Mouse (Mus musculus): Measurements from ENCODE around the gene Sdf4.

Sdf4 gene

DNA sequence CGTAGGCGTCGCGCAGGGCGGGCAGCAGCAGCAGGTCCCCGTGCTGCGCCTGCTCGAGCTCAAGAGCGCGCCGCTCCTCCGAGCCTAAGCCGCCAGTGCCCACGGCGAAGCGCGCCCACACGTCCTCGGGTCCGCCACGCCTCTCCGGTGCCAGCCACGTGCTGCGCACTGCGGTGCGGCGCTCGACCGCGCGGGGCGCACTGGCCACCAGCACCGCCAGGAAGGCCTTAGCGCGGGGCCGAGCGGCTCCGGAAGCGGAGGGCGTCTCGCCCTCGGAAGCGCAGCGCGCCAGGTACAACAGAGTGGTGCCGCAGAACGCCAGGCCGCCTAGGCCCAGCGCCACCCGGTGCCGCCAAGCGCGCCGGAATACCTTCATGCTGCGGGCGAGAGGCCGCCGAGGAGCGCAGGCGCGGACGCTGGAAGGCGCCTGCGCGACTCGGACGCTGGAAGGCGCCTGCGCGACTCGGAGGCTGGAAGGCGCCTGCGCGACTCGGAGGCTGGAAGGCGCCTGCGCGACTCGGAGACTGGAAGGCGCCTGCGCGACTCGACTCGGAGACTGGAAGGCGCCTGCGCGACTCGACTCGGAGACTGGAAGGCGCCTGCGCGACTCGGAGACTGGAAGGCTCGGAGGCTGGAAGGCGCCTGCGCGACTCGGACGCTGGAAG, at the start of gene Sdf4, which contains the start of gene B3galt6:
Gene Sdf4 (plus strand): TSS at position 632 of the 665 bp plus-strand sequence.
Gene B3galt6 (minus strand): TSS at position 409 of the 665 bp plus-strand sequence.
- DNase-seq = peak; percentile 88

DNA sequence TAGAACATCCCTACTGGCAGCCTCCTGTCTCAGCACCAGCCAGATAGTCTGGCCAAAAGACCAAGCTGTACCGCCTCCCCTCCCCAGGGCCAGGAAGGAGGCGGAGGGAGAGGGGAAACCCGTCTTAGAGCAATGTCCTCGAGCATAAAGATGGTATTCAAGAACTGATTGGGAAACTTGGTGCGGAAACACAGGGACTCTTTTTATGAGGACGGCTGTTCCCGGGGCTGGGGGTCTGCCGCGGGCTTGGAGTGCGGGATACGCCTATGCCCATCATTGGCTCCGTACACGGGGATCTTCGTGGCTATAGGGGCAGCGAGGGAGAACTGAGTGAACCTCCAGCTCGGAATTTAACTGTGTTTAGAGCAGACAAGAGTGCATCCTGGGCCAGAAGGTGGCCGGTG, 49.6 kb upstream of the Sdf4 start:
- DNase-seq = peak; percentile 22

DNA sequence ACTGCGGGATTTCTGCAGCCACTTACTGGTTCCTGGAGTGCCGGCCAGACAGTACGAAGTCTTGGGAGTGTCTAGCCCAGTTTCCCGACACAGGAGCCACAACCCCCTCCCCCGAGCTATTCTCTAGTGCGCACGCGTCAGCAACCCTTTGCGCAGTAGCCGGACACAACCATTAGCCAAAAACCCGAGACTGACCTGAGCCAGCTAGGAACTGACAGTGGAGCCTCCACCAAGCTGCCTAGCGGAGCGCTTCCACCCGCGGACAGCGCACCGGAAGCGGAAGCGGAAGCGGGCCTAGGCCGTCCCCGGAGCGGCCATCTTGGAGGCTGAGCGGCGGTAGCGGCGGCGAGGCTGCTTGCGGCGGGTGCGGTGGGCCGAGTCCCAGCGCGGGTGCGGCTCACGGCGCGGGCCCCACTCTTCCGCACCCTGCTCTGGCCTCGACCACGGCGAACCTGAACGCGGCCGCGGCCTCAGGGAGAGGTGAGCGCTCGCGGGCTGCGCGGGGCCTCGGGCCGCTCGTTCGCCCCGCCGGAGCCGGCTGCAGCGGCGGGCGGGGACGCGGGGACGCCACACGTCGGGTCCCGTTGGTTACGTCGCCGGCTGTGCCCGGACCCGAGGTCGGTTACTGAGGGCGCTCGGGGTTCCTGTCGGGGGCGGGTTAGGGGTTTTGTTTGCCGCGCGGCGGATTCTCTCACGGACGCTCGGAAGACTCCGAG, 49.0 kb upstream of the Sdf4 start, which contains the start of gene Ube2j2:
Gene Ube2j2 (plus strand): TSS at position 298 of the 716 bp plus-strand sequence.
- DNase-seq = peak; percentile 93

DNA sequence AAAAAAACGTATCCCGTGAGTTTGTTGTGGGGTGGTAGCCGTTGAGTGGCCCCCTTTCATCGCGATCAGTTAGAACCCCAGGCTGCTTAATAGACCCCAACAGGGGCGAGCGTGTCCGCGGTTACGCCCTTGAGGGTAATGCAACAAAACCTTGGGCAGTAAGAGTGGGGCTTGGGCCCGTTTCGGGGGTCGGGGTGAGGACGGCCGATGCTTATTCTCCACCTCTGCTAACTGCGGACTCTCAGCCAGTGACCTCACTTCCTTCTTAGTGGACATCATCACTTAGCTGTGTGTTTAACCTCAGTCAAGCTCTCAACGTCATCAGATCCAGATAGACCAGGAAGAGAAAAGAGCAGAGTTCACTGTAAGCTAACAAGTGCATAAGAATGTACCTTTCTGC, 48.4 kb upstream of the Sdf4 start:
- no peak for DNase-seq

DNA sequence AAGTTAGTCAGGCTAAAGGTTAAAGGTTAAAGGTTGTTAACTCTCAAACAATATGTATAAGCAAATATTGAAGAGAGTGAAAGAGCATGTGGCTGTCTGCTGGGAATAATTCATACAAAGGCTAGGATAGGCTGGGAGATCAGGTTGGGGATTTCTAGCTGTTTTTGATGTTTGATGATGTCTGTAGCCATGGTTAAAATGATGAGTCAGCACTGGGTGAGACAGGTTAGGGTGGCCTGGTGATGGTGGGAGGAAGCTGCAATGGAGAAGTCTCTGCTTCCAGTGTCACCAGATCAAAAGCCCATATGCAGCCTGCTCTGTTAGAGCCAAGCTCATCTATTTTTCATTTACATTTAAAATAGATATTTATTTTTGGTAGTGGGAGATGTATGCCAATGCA, 45.6 kb upstream of the Sdf4 start:
- DNase-seq = no peak

- DNase-seq = no peak
These were observed 37.2 kb upstream of the Sdf4 start for GRCm38 (mm10) chr4:155955491-155955890.

DNA sequence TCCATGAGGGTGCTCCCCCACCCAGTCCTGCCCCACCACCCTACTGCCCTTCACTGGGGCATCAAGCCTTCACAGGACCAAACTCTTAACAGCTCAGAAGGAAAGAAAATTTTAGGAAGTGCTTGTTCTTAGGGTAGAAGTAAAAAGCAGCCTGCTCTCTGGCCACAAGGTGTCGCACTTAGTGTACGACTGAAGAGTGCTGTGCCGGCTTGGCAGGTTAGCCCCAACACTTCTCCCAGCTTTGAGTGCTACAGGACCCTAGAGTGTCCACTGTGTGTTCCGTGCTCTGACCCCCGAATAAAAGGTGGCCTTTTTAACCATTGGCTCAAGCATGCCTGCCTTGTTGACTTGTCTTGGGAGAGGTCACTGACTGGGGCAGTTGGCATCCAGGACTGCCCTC, 33.4 kb upstream of the Sdf4 start:
- DNase-seq = peak; percentile 81

- DNase-seq = peak; percentile 34
These were observed 30.3 kb upstream of the Sdf4 start, which contains the start of gene C1qtnf12 for GRCm38 (mm10) chr4:155962167-155962971. TSS of gene C1qtnf12 (plus strand) at chr4:155962318.

DNA sequence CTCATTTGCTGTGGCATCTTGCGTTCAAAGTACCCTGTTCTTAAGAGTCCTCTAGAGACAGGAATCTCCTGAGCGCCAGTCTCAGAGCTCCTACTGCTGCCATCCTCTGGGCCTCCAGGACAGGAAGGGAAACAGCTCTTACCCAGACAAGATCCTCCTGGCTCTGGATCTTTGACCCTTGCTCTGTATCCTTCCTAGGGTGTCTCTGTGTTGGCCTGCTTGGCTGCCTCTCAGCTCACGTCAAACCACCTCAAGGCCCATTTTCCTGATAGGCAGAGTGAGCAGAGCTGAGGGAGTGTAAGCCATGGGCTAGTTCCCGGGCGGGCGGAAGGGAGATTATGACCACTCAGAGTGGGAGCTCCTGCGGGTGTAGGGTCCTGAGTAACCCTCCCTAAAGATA, 29.6 kb upstream of the Sdf4 start:
- DNase-seq = no peak

DNA sequence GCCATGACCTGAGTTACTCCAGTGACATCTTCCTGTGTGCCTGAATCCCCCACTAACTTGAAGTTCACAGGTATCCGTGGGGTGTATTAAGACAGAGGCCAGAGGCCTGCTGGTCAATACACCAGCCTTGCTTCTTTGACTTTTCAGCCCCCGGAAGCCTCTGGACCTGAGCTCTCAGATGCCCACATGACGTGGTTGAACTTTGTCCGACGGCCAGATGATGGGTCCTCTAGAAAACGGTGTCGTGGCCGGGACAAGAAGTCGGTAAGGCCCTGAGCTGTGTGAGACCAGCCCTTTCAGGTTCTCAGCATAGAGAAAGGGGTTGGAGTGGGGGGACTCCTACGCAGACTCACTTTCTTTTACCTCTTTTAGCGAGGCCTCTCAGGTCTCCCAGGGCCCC, 28.3 kb upstream of the Sdf4 start:
- DNase-seq = no peak

DNA sequence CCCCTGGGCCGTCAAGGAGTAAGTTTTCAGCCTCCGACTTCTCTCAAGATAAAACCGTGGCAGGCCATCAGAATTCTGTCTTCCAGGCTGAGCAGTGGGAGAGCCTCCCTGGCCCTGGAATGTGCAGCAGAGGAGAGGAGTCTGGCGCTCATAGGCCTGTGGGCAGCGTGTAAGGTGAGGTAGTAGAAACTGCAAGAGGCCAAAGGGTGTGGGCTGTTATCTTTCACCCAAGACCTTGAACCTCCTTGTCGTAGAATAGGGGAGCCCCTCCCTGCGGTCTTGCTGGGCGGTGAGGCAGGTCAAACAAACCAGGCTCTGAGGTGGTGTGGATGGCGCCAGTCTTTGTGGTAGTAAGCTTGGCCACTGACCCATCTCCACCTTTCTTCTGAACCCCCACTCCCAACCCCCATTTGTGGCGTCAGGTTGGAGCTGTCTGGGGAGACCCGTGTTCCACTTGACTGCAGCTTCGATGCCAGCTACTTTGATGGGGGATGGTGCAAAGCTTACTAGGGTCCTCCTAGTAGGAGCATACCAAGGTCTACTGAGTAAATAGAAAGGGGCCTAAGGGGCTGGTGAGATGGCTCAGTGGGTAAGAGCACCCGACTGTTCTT, 23.5 kb upstream of the Sdf4 start:
- no peak for DNase-seq

- no peak for DNase-seq
These were observed 22.4 kb upstream of the Sdf4 start for GRCm38 (mm10) chr4:155970286-155970685.

GRCm38 (mm10) chr4:155972651-155973050, 20.0 kb upstream of the Sdf4 start:
- no peak for DNase-seq

DNA sequence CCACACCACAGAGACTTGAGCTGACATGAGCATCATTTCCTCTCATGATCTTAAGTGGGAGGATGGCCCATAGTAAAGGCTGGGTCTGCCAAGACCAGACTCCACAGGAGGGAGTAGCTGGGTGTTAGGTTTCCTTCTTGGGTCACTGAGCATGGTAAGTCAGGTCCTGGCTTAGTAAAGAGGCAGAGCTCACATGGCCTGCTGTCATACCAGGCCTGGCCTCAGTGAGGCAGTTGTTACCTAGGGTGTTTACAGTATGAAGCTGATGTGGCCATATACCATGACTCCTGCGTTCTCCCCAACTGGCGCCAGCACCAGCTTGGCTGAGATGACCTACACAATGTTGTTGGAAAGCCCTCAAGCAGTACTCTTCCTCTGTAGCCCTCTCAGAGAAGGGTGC, 19.4 kb upstream of the Sdf4 start:
- DNase-seq = no peak

DNA sequence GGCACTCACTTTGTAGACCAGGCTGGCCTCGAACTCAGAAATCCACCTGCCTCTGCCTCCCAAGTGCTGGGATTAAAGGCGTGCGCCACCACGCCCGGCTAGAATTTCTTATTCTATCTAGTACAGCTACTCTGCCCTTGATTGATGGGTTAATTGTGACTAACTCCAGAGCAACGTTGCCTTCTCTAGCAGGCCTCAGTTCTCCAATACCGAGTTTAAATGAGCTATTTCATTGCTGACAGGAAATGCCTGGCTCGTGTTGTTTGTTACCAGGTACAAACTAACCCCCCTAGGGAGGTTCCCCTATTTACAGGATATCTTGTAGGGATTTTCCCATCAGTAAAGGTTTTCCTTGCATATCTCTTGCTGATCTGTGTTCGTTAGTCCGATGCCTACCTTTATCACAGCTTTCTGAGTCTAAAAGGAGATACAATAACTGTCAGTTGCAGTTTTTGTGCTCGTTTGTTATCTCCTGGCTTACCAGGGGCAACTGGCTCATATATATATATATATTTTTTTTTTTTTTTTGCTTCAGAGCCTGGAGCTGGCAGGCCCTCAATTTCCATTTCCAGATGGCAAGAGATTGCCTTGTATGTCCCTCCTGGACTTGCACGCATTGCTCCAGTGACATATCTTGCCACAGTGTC, 11.1 kb upstream of the Sdf4 start:
- DNase-seq = no peak

- DNase-seq = no peak
These were observed 8.9 kb upstream of the Sdf4 start for GRCm38 (mm10) chr4:155983788-155984187.

DNA sequence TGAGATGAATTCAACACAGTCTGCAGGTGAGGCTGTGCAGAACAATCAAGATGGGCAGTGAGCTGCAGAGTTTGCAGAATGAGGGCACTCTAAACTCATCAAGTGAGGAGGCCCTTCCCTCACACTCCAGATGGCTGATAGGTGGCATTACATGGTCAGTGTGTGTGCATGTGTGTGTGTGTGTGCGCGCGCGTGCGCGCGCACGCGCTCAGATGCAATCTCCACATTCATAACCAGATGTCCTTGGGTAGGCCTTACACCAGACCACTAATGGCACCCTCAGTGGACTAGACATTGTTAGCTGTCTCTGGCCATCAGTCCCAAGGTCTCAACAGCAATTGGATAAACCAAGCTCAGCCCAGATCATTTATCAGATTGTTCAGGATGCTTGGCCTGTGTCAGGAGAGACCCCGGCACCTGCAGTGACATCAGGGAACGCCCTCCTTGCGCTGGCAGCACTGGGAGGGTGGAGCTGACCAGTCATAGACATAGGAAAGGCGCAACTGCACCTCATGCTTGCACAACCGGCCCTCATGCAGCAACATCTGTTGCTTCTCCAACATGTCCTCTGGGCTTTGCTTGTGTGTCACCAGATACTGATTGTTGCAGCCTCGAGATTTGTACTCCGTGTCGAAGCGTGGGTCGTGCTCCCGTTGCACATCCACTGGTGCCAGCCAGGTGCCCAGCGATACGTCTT, 1.3 kb upstream of the Sdf4 start:
- no peak for DNase-seq

DNA sequence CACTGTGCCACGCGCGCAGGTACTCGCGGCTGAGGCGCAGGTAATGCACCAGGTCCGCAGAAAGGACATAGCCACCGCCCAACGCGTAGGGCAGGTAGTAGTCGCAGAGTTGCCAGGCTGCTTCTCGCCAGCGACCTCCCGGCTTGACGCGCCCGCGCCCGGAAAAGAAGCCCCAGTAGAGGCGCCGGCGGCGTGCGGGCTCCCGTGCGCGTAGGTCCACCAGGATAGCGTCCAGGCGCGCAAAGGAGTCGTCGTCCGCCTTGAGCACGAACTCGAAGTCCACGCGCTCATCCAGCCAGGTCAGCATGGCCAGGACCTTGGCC, 803 bp upstream of the Sdf4 start:
- no peak for DNase-seq

- DNase-seq = peak; percentile 97
These were observed 355 bp downstream of the Sdf4 start for GRCm38 (mm10) chr4:155992906-155993547.

GRCm38 (mm10) chr4:155993606-155994005, 934 bp downstream of the Sdf4 start:
- DNase-seq = no peak

- DNase-seq = no peak
These were observed 11.4 kb downstream of the Sdf4 start for GRCm38 (mm10) chr4:156004109-156004508.

GRCm38 (mm10) chr4:156008369-156008768, 15.7 kb downstream of the Sdf4 start:
- DNase-seq = no peak
